Mouse (Mus musculus) midbrain, postnatal 0 days (tissue): ENCODE data around the gene Kansl2. TPM values are rescaled to one million over a fixed set of nuclear protein-coding genes. Genes with fewer than 3 reads are reported as not detected.
"Not testable (repeated sequence)": the region's sequence is repeated elsewhere in the genome, so short reads cannot be mapped to it uniquely, and the experiment has no call there.

Experiments used
- ATAC-seq: fragments of 200-750 bp; cut with Nextera tagmentation; 2 replicates; pipeline ENCODE4 v1.8.0; 2017; ENCODE audit warnings: moderate number of reproducible peaks, mild to moderate bottlenecking, moderate TSS enrichment, moderate library complexity; ENCODE audit not compliant: low FRiP score
- DNase-seq: peaks from one replicate; pipeline ENCODE4 v3.0.0-alpha.2; 2015; ENCODE audit warnings: low spot score
- H3K27ac ChIP-seq: fragments of 300-500 bp; sonication (generic); 2 replicates; pipeline ENCODE4 v1.5.1; 2014; ENCODE audit warnings: low read depth, mild to moderate bottlenecking, low read length, mixed read lengths
- H3K27me3 ChIP-seq: fragments of 300-500 bp; sonication (generic); 2 replicates; pipeline ENCODE4 v1.6.1; 2014; ENCODE audit warnings: low read length, control low read depth, mixed read lengths; ENCODE audit not compliant: insufficient read depth
- H3K36me3 ChIP-seq: fragments of 300-500 bp; sonication (generic); 2 replicates; pipeline ENCODE4 v1.6.1; 2014; ENCODE audit warnings: low read length, control low read depth, mixed read lengths; ENCODE audit not compliant: insufficient read depth
- H3K4me1 ChIP-seq: fragments of 300-500 bp; sonication (generic); 2 replicates; pipeline ENCODE4 v1.6.1; 2014; ENCODE audit warnings: mild to moderate bottlenecking, control low read depth, antibody characterized with exemption, low read length, mixed read lengths; ENCODE audit not compliant: insufficient read depth
- H3K4me2 ChIP-seq: fragments of 300-500 bp; sonication (generic); 2 replicates; pipeline ENCODE4 v1.6.1; 2014; ENCODE audit warnings: low read depth, mild to moderate bottlenecking, low read length, mixed read lengths; ENCODE audit not compliant: poor library complexity, severe bottlenecking
- H3K4me3 ChIP-seq: fragments of 300-500 bp; sonication (generic); 2 replicates; pipeline ENCODE4 v1.5.1; 2014; ENCODE audit warnings: low read depth, mild to moderate bottlenecking, low read length, moderate library complexity
- H3K9ac ChIP-seq: fragments of 300-500 bp; sonication (generic); replicated peaks from 2 replicates; pipeline ENCODE4 v1.6.1; 2014; ENCODE audit warnings: mild to moderate bottlenecking, low read length, moderate library complexity, mixed read lengths; ENCODE audit not compliant: poor library complexity, severe bottlenecking
- H3K9me3 ChIP-seq: fragments of 300-500 bp; sonication (generic); 2 replicates; pipeline ENCODE4 v1.6.1; 2016; ENCODE audit warnings: low read length, control low read depth
- CTCF ChIP-seq: IDR thresholded peaks from 2 replicates; pipeline ENCODE4 v1.5.1; 2016; ENCODE audit warnings: antibody characterized with exemption, mild to moderate bottlenecking
- WGBS: fragments of 180-500 bp; shearing (Covaris S2); extraction: QIAGEN DNeasy Blood & Tissue Kit; methylation state at CpG from one replicate; pipeline ENCODE4 v1.1.7; 2014; 5-methylcytosine and 5-hydroxymethylcytosine counted together
- polyA plus RNA-seq: library from polyadenylated mRNA; unstranded; fragments of >200 nt; fragmentation: Nextera tagmentation; extraction: Ambion mirVana; gene quantifications from 2 replicates; pipeline ENCODE4 v1.2.1, GENCODE M21; 2015
- total RNA-seq: library from RNA; depleted of rRNA; stranded (reverse); fragments of >200 nt; gene quantifications from 2 replicates; pipeline ENCODE4 v1.2.3, GENCODE M21; 2014

Kansl2 gene
- total and polyA plus RNA-seq, 2 experiments from 2014 or later = 57.4 to 101 TPM

DNA sequence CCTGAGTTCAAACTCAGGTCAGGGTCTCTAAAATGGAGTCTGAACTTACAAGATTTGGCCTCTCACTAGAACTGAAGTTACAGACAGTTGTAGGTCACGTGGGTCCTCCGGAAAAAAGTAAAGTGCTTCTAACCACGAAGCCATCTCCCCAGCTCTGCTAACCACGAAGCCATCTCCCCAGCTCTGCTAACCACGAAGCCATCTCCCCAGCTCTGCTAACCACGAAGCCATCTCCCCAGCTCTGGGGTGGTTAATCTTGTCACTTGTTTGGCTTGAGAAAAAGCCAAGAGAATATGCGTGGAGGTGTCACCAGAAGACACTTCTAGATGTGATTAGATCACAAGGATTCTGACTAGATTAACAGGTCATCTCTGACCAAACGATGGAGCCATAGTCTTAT, 19.9 kb downstream of the Kansl2 start:
- DNase-seq = no peak
- Histone ChIP-seq H3K9ac (no peak overlapping the region), H3K4me3 (no peak overlapping the region), H3K27me3 (no peaks in the 10 kb centered on the region), H3K4me1 (no peaks in the 10 kb centered on the region), H3K4me2 (no peak overlapping the region), H3K36me3 (peaks cover 9% of the 10 kb centered on the region), H3K9me3 (no peaks in the 10 kb centered on the region), H3K27ac (no peak overlapping the region)
- no peak for ATAC-seq
- no peak for TF ChIP-seq CTCF
- 85% methylated on average over 8 of the region's 8 CpGs for WGBS

- not testable (repeated sequence) for H3K9me3 ChIP-seq, DNase-seq, H3K9ac ChIP-seq, H3K36me3 ChIP-seq, H3K4me1 ChIP-seq, ATAC-seq, H3K27me3 ChIP-seq, H3K27ac ChIP-seq, H3K4me3 ChIP-seq, H3K4me2 ChIP-seq
- 63% methylated on average over 3 of the region's 3 CpGs for WGBS
These were observed 20.4 kb downstream of the Kansl2 start for GRCm38 (mm10) chr15:98513676-98514075.

GRCm38 (mm10) chr15:98512799-98513321, 21.2 kb downstream of the Kansl2 start:
- H3K27me3 ChIP-seq = no peaks in the 10 kb centered on the region
- ATAC-seq (no peak), DNase-seq (peak; percentile 14)
- H3K4me2 ChIP-seq = no peak overlapping the region
- no peak overlapping the region for H3K4me3 ChIP-seq
- H3K4me1 ChIP-seq = no peaks in the 10 kb centered on the region
- no peaks in the 10 kb centered on the region for H3K9me3 ChIP-seq
- TF ChIP-seq CTCF = no peak
- 51% methylated on average over 17 of the region's 17 CpGs for WGBS
- no peak overlapping the region for H3K9ac ChIP-seq
- no peak overlapping the region for H3K27ac ChIP-seq
- peaks cover 2% of the 10 kb centered on the region; the same call in 1 of the 2 replicates for H3K36me3 ChIP-seq

- 54% methylated on average over 8 of the region's 8 CpGs for WGBS
- DNase-seq = no peak
- no peaks in the 10 kb centered on the region for H3K4me1 ChIP-seq
These were observed 21.8 kb downstream of the Kansl2 start for GRCm38 (mm10) chr15:98512232-98512631.

DNA sequence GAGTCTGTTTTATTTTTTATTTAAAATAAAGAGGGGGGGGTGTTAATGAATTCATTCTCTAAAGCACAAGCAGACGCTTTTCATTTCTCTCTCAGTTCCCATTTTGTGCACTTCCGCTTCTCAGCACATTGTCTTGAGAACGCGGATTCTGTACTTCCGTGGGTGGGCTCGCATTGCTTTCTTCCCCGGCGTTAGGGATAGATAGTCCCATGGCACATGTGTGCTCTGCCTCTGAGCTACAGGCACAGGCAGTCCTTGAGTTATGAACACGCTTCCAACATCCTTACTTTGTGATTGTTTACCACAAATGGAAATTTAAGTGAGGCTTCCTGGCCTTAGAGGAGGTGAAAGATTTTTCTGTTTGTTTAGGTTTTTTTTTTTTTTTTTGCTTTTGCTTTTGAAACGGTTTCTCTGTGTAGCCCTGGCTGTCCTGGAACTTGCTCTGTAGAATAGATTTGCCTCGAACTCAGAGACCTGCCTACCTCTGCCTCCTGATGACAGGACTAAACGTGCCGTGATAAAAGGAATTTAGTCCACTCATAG, 22.6 kb downstream of the Kansl2 start:
- ATAC-seq = no peak
- H3K27me3 ChIP-seq = no peaks in the 10 kb centered on the region
- no peak overlapping the region for H3K27ac ChIP-seq
- H3K4me3 ChIP-seq = no peak overlapping the region
- 46% methylated on average over 13 of the region's 13 CpGs for WGBS
- TF ChIP-seq CTCF = no peak
- no peaks in the 10 kb centered on the region for H3K9me3 ChIP-seq
- no peaks in the 10 kb centered on the region for H3K36me3 ChIP-seq
- no peak for DNase-seq
- H3K4me2 ChIP-seq = no peak overlapping the region
- no peaks in the 10 kb centered on the region for H3K4me1 ChIP-seq
- no peak overlapping the region for H3K9ac ChIP-seq

More at GRCm38 (mm10) chr15:98512232-98512631, 21.8 kb downstream of the Kansl2 start:
- H3K27ac ChIP-seq = no peak overlapping the region
- H3K9me3 ChIP-seq = no peaks in the 10 kb centered on the region
- H3K27me3 ChIP-seq = no peaks in the 10 kb centered on the region
- H3K36me3 ChIP-seq = no peaks in the 10 kb centered on the region
- H3K4me2 ChIP-seq = no peak overlapping the region
- no peak overlapping the region for H3K4me3 ChIP-seq
- no peak overlapping the region for H3K9ac ChIP-seq
- no peak for ATAC-seq
- no peak for TF ChIP-seq CTCF

GRCm38 (mm10) chr15:98510438-98511385, 23.4 kb downstream of the Kansl2 start:
- Histone ChIP-seq H3K9ac (no peak overlapping the region), H3K27me3 (no peaks in the 10 kb centered on the region), H3K27ac (no peak overlapping the region), H3K4me2 (peak overlapping the region; percentile 53), H3K4me3 (peak overlapping the region; percentile 18), H3K4me1 (no peaks in the 10 kb centered on the region), H3K9me3 (no peaks in the 10 kb centered on the region), H3K36me3 (no peaks in the 10 kb centered on the region)
- ATAC-seq = no peak
- 27% methylated on average over 25 of the region's 25 CpGs for WGBS
- TF ChIP-seq CTCF = peak; percentile 85
- DNase-seq = peak; percentile 82
